In the genomic region with DNA sequence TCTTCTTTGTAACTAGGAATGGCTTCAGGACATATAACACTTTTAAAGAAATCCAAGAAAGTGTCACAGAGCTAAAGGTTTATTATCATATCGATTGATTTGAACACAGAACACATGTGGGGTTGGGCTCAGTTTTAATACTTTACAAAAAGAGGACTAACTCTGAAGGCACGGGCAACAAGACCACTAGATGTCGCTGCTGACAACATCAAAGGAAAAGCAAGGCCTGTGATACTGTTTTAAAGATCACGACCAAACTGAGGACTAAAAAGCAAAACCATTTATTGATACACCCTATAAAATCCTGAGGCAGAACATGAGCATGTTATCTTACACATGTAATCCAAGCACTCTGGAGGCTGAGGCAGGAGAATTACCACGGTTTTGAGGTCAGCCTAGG, we compare ENCODE assay signal across 8 mouse cellular contexts. TPM values are rescaled to one million over a fixed set of nuclear protein-coding genes. Genes with fewer than 3 reads are reported as not detected.
DNase-seq lines count a peak whose midpoint lies in the region; ATAC-seq and TF ChIP-seq lines count a peak whose summit lies in the region.

No protein-coding gene starts in this region.

- H3K36me3 ChIP-seq in liver, postnatal 0 days (replicated peaks; ENCODE audit: insufficient read depth, low read length): peaks cover 22% of the 10 kb centered on the region

- TF ChIP-seq EP300 in liver, postnatal 0 days (IDR thresholded peaks at IDR 0.05; ENCODE audit: low read depth): no peak

- no peak overlapping the region for H3K27ac ChIP-seq in liver, postnatal 0 days (ENCODE audit: low read depth)

- H3K9ac ChIP-seq in liver, postnatal 0 days (replicated peaks): no peak overlapping the region

- no peaks in the 10 kb centered on the region for H3K9me3 ChIP-seq in liver, postnatal 0 days (ENCODE audit: low read length)

- H3K4me1 ChIP-seq in liver, postnatal 0 days (ENCODE audit: insufficient read depth): no peaks in the 10 kb centered on the region

- DNase-seq in CD8-positive naive resting alpha-beta T cell, adult 2 months (ENCODE audit: low read depth in 2 of 2, low spot score in 2 of 2): peak; percentile 61 to 76
- peak; percentile 53 to 61 for DNase-seq in adrenal gland, adult 18-20 months (ENCODE audit: low spot score in 2 of 2)
- DNase-seq in embryo, embryonic 10.5 days (ENCODE audit: low spot score): peak; percentile 86
- DNase-seq in gastrocnemius, postnatal 4 days (ENCODE audit: low spot score in 2 of 2): peak; percentile 39 to 69
- DNase-seq in kidney, postnatal 36 days: peak; percentile 79 to 90
- DNase-seq in liver, postnatal 0 days: peak; percentile 71
- DNase-seq in ovary, postnatal 14 days (ENCODE audit: low spot score): peak; percentile 53
- peak; percentile 42 to 56 for DNase-seq in urinary bladder, postnatal 36 days (ENCODE audit: low spot score in 2 of 2)

- peak; percentile 37; the same call in 1 of the 2 replicates for ATAC-seq in liver, postnatal 0 days

- no peaks in the 10 kb centered on the region for H3K27me3 ChIP-seq in liver, postnatal 0 days (ENCODE audit: insufficient read depth, low read length)

- H3K4me2 ChIP-seq in liver, postnatal 0 days (ENCODE audit: low read depth, low read length): no peak overlapping the region

- TF ChIP-seq CTCF in liver, postnatal 0 days (IDR thresholded peaks at IDR 0.05; ENCODE audit: low read depth): peak; percentile 86

- 19% methylated on average over 5 of the region's 5 CpGs for WGBS in liver, postnatal 0 days (ENCODE audit: insufficient replicate concordance)

- H3K4me3 ChIP-seq in liver, postnatal 0 days (ENCODE audit: low read depth, low read length): no peak overlapping the region

RNA-seq across cellular contexts. Expression of gene Rps23, which starts 7.1 kb away (rescaled TPM):
- 100 to 1,000 TPM; 366 to 427 TPM for total RNA-seq in adrenal gland, adult 18-20 months (2021)
- total RNA-seq in gastrocnemius, postnatal 4 days (2021): 100 to 1,000 TPM; 466 to 502 TPM
- 176 and 192 TPM in 2 replicates for polyA plus RNA-seq in liver, postnatal 0 days (2015; fragmentation: Nextera tagmentation; extraction: Ambion mirVana)

RNA-seq across cellular contexts. Expression of gene Atp6ap1l, which starts 24.7 kb away (rescaled TPM):
- total RNA-seq in adrenal gland, adult 18-20 months (2021): not detected
- total RNA-seq in gastrocnemius, postnatal 4 days (2021): not detected
- polyA plus RNA-seq in liver, postnatal 0 days (2015; fragmentation: Nextera tagmentation; extraction: Ambion mirVana): 0.14 TPM in 1 of 2 replicates, not detected in the other
